Mouse (Mus musculus): ENCODE measurements around the gene Zfp541. TPM values are rescaled to one million over a fixed set of nuclear protein-coding genes. Genes with fewer than 3 reads are reported as not detected.

Gene Zfp541
- polyA plus RNA-seq, 1 experiment from 2014 or later: 0.14 TPM

GRCm38 (mm10) chr7:16028102-16028927 lies 33.3 kb upstream of the Zfp541 start:
- no peaks in the 10 kb centered on the region for H3K9me3 ChIP-seq (ENCODE audit: control insufficient read depth, low read length)
- ATAC-seq: no peak
- no peaks in the 10 kb centered on the region for H3K27me3 ChIP-seq (replicated peaks; ENCODE audit: control insufficient read depth, insufficient read depth, low read length)
- no peak overlapping the region for H3K27ac ChIP-seq (ENCODE audit: low read length)
- no peak overlapping the region for H3K4me3 ChIP-seq (replicated peaks; ENCODE audit: low read length)
- H3K36me3 ChIP-seq (ENCODE audit: control insufficient read depth, insufficient read depth): no peaks in the 10 kb centered on the region
- H3K9ac ChIP-seq (replicated peaks; ENCODE audit: low read depth, low read length): no peak overlapping the region
- H3K4me2 ChIP-seq (ENCODE audit: low read length): no peak overlapping the region
- WGBS: 81% methylated on average over 6 of the region's 6 CpGs
- no peaks in the 10 kb centered on the region for H3K4me1 ChIP-seq (replicated peaks; ENCODE audit: control insufficient read depth, insufficient read depth, low read length)

- Histone ChIP-seq H3K4me1 (replicated peaks; ENCODE audit: control insufficient read depth, insufficient read depth, low read length) (no peaks in the 10 kb centered on the region), H3K9ac (replicated peaks; ENCODE audit: low read depth, low read length) (no peak overlapping the region), H3K27me3 (replicated peaks; ENCODE audit: control insufficient read depth, insufficient read depth, low read length) (no peaks in the 10 kb centered on the region), H3K4me3 (replicated peaks; ENCODE audit: low read length) (no peak overlapping the region), H3K27ac (ENCODE audit: low read length) (no peak overlapping the region), H3K9me3 (ENCODE audit: control insufficient read depth, low read length) (no peaks in the 10 kb centered on the region), H3K4me2 (ENCODE audit: low read length) (no peak overlapping the region), H3K36me3 (ENCODE audit: control insufficient read depth, insufficient read depth) (no peaks in the 10 kb centered on the region)
- WGBS: 96% methylated on average over 4 of the region's 4 CpGs
- ATAC-seq: no peak
These were observed 30.5 kb upstream of the Zfp541 start for GRCm38 (mm10) chr7:16031072-16031471.

- ATAC-seq: no peak
- H3K9me3 ChIP-seq (ENCODE audit: control insufficient read depth, low read length): no peaks in the 10 kb centered on the region
- H3K4me2 ChIP-seq (ENCODE audit: low read length): no peak overlapping the region
- H3K9ac ChIP-seq (replicated peaks; ENCODE audit: low read depth, low read length): no peak overlapping the region
- WGBS: 97% methylated on average over 1 of the region's 1 CpGs
- no peaks in the 10 kb centered on the region for H3K36me3 ChIP-seq (ENCODE audit: control insufficient read depth, insufficient read depth)
- H3K27ac ChIP-seq (ENCODE audit: low read length): no peak overlapping the region
- H3K4me1 ChIP-seq (replicated peaks; ENCODE audit: control insufficient read depth, insufficient read depth, low read length): no peaks in the 10 kb centered on the region
- H3K27me3 ChIP-seq (replicated peaks; ENCODE audit: control insufficient read depth, insufficient read depth, low read length): no peaks in the 10 kb centered on the region
- no peak overlapping the region for H3K4me3 ChIP-seq (replicated peaks; ENCODE audit: low read length)
These were observed 28.6 kb upstream of the Zfp541 start for GRCm38 (mm10) chr7:16033059-16033458.

GRCm38 (mm10) chr7:16033580-16034461 lies 27.8 kb upstream of the Zfp541 start:
- 96% methylated on average over 8 of the region's 8 CpGs for WGBS
- Histone ChIP-seq H3K27ac (ENCODE audit: low read length) (no peak overlapping the region), H3K9me3 (ENCODE audit: control insufficient read depth, low read length) (no peaks in the 10 kb centered on the region), H3K9ac (replicated peaks; ENCODE audit: low read depth, low read length) (no peak overlapping the region), H3K4me3 (replicated peaks; ENCODE audit: low read length) (no peak overlapping the region), H3K27me3 (replicated peaks; ENCODE audit: control insufficient read depth, insufficient read depth, low read length) (no peaks in the 10 kb centered on the region), H3K4me2 (ENCODE audit: low read length) (no peak overlapping the region), H3K4me1 (replicated peaks; ENCODE audit: control insufficient read depth, insufficient read depth, low read length) (no peaks in the 10 kb centered on the region), H3K36me3 (ENCODE audit: control insufficient read depth, insufficient read depth) (no peaks in the 10 kb centered on the region)
- no peak for ATAC-seq

GRCm38 (mm10) chr7:16036972-16037371 lies 24.6 kb upstream of the Zfp541 start:
- no peak for ATAC-seq
- no peaks in the 10 kb centered on the region for H3K9me3 ChIP-seq (ENCODE audit: control insufficient read depth, low read length)
- H3K36me3 ChIP-seq (ENCODE audit: control insufficient read depth, insufficient read depth): no peaks in the 10 kb centered on the region
- H3K4me1 ChIP-seq (replicated peaks; ENCODE audit: control insufficient read depth, insufficient read depth, low read length): no peaks in the 10 kb centered on the region
- H3K27ac ChIP-seq (ENCODE audit: low read length): no peak overlapping the region
- 96% methylated on average over 6 of the region's 6 CpGs for WGBS
- H3K9ac ChIP-seq (replicated peaks; ENCODE audit: low read depth, low read length): no peak overlapping the region
- H3K4me3 ChIP-seq (replicated peaks; ENCODE audit: low read length): no peak overlapping the region
- no peak overlapping the region for H3K4me2 ChIP-seq (ENCODE audit: low read length)
- H3K27me3 ChIP-seq (replicated peaks; ENCODE audit: control insufficient read depth, insufficient read depth, low read length): no peaks in the 10 kb centered on the region

- Histone ChIP-seq H3K36me3 (ENCODE audit: control insufficient read depth, insufficient read depth) (no peaks in the 10 kb centered on the region), H3K27me3 (replicated peaks; ENCODE audit: control insufficient read depth, insufficient read depth, low read length) (no peaks in the 10 kb centered on the region), H3K4me3 (replicated peaks; ENCODE audit: low read length) (no peak overlapping the region), H3K9me3 (ENCODE audit: control insufficient read depth, low read length) (no peaks in the 10 kb centered on the region), H3K4me1 (replicated peaks; ENCODE audit: control insufficient read depth, insufficient read depth, low read length) (peaks cover 6% of the 10 kb centered on the region), H3K27ac (ENCODE audit: low read length) (no peak overlapping the region), H3K9ac (replicated peaks; ENCODE audit: low read depth, low read length) (no peak overlapping the region), H3K4me2 (ENCODE audit: low read length) (no peak overlapping the region)
- no peak for ATAC-seq
- 93% methylated on average over 5 of the region's 5 CpGs for whole genome bisulfite sequencing
These were observed 22.3 kb upstream of the Zfp541 start for GRCm38 (mm10) chr7:16039363-16039762.

- WGBS: 75% methylated on average over 2 of the region's 2 CpGs
- Histone ChIP-seq H3K27ac (ENCODE audit: low read length) (no peak overlapping the region), H3K27me3 (replicated peaks; ENCODE audit: control insufficient read depth, insufficient read depth, low read length) (no peaks in the 10 kb centered on the region), H3K9me3 (ENCODE audit: control insufficient read depth, low read length) (no peaks in the 10 kb centered on the region), H3K9ac (replicated peaks; ENCODE audit: low read depth, low read length) (no peak overlapping the region), H3K4me2 (ENCODE audit: low read length) (no peak overlapping the region), H3K4me1 (replicated peaks; ENCODE audit: control insufficient read depth, insufficient read depth, low read length) (peaks cover 25% of the 10 kb centered on the region), H3K4me3 (replicated peaks; ENCODE audit: low read length) (no peak overlapping the region), H3K36me3 (ENCODE audit: control insufficient read depth, insufficient read depth) (no peaks in the 10 kb centered on the region)
- no peak for ATAC-seq
These were observed 20.4 kb upstream of the Zfp541 start for GRCm38 (mm10) chr7:16041208-16041607.

GRCm38 (mm10) chr7:16042850-16043775 lies 18.5 kb upstream of the Zfp541 start:
- Histone ChIP-seq H3K4me2 (ENCODE audit: low read length) (no peak overlapping the region), H3K27ac (ENCODE audit: low read length) (no peak overlapping the region), H3K4me1 (replicated peaks; ENCODE audit: control insufficient read depth, insufficient read depth, low read length) (peaks cover 27% of the 10 kb centered on the region), H3K9ac (replicated peaks; ENCODE audit: low read depth, low read length) (no peak overlapping the region), H3K27me3 (replicated peaks; ENCODE audit: control insufficient read depth, insufficient read depth, low read length) (no peaks in the 10 kb centered on the region), H3K4me3 (replicated peaks; ENCODE audit: low read length) (no peak overlapping the region), H3K36me3 (ENCODE audit: control insufficient read depth, insufficient read depth) (no peaks in the 10 kb centered on the region), H3K9me3 (ENCODE audit: control insufficient read depth, low read length) (no peaks in the 10 kb centered on the region)
- WGBS: 83% methylated on average over 10 of the region's 10 CpGs
- ATAC-seq: no peak

All from forebrain, embryonic 16.5 days (tissue).